ENCODE assay signal across 8 mouse cellular contexts in the genomic region with DNA sequence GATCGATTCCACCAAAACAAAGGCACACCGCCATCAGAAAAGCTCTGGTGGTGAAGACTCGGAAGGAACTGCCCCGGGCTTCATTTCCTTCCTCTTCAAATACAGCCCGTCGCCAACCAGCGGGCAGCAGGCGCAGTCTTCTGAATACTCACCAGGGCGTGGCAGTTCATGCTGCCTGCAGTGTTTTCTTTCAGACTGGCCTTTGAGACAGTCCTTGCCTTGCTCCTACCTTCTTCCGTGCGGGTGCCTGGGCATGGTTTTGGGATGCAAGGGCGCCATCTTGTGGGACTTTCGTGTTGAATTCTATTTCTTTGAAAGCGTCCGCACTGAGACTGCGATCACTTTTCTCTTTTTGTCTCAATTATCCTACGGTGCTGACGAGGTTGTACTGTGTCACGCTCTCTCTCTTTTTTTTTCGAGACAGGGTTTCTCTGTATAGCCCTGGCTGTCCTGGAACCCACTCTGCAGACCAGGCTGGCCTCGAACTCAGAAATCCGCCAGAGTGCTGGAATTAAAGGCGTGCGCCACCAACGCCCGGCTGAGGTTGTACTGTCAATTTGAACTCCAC. TPM values are rescaled to one million over a fixed set of nuclear protein-coding genes. Genes with fewer than 3 reads are reported as not detected.
A peak's percentile ranks its signal among the peaks of the same experiment; 100 is the strongest.
DNase-seq lines count a peak whose midpoint lies in the region; ATAC-seq and TF ChIP-seq lines count a peak whose summit lies in the region.

No protein-coding gene starts in this region.

- no peak overlapping the region for H3K9ac ChIP-seq in lung, postnatal 0 days (replicated peaks; ENCODE audit: low read depth)

- TF ChIP-seq CTCF in lung, postnatal 0 days (IDR thresholded peaks at IDR 0.05): peak; percentile 88

- H3K27ac ChIP-seq in lung, postnatal 0 days (ENCODE audit: low read length): 0 out of 2 replicates have a peak overlapping the region, but pooled peaks have one; percentile 6

- H3K4me3 ChIP-seq in lung, postnatal 0 days (ENCODE audit: low read depth, low read length): no peak overlapping the region

- peaks cover 2% of the 10 kb centered on the region; the same call in 1 of the 2 replicates for H3K4me1 ChIP-seq in lung, postnatal 0 days (ENCODE audit: insufficient read depth, low read depth, low read length)

- 17% methylated on average over 26 of the region's 26 CpGs for WGBS in lung, postnatal 0 days

- DNase-seq in MN1 (ENCODE audit: low spot score): peak; percentile 92
- DNase-seq in cerebellum, adult 8-10 months: peak; percentile 85
- DNase-seq in forelimb bud, embryonic 11.5 days (ENCODE audit: low read depth, low spot score): peak; percentile 82
- DNase-seq in layer of hippocampus, adult 9-11 months: peak; percentile 81
- peak; percentile 97 for DNase-seq in lung, postnatal 0 days (ENCODE audit: low spot score)
- peak; percentile 31 for DNase-seq in ovary, postnatal 10 days (ENCODE audit: low spot score)
- DNase-seq in thymus, postnatal 0 days (ENCODE audit: low spot score): peak; percentile 88

- peak overlapping the region; percentile 42 for H3K4me2 ChIP-seq in lung, postnatal 0 days (replicated peaks; ENCODE audit: low read depth, low read length)

- TF ChIP-seq EP300 in lung, postnatal 0 days (IDR thresholded peaks at IDR 0.05): peak; percentile 76

- H3K36me3 ChIP-seq in lung, postnatal 0 days (ENCODE audit: insufficient read depth, low read length): no peaks in the 10 kb centered on the region

- peak; percentile 96 to 97 for ATAC-seq in hematopoietic stem cell, adult 5-6 weeks (replicated peaks in 1 of 2; ENCODE audit: insufficient read depth in 1 of 2, low FRiP score in 2 of 2, low TSS enrichment in 1 of 2, low read depth in 1 of 2, poor library complexity in 2 of 2, severe bottlenecking in 2 of 2)
- ATAC-seq in lung, postnatal 0 days: peak; percentile 99

- H3K9me3 ChIP-seq in lung, postnatal 0 days (ENCODE audit: low read length): no peaks in the 10 kb centered on the region

- no peaks in the 10 kb centered on the region for H3K27me3 ChIP-seq in lung, postnatal 0 days (replicated peaks; ENCODE audit: insufficient read depth, low read length)

RNA-seq across cellular contexts. Expression of gene Zdhhc20, which starts 20.5 kb away (rescaled TPM):
- total RNA-seq in hematopoietic stem cell, adult 5-6 weeks (2017): 43.2 and 51.2 TPM in 2 replicates
- polyA plus RNA-seq in lung, postnatal 0 days (2015; fragmentation: Nextera tagmentation; extraction: Ambion mirVana): 57.2 and 64.6 TPM in 2 replicates
- 48.6 and 62.0 TPM in 2 replicates for polyA plus RNA-seq in thymus, postnatal 0 days (2015; fragmentation: Nextera tagmentation; extraction: Ambion mirVana)

Comparison
In these comparisons a context has a peak if more than half of its experiments do, and no peak if none do; other contexts are left out.
1. DNase-seq: peak in every context shown above with its lines; median percentile 97 in lung, postnatal 0 days; 92 in MN1; 88 in thymus, postnatal 0 days; 85 in cerebellum, adult 8-10 months; 82 in forelimb bud, embryonic 11.5 days; 81 in layer of hippocampus, adult 9-11 months; 31 in ovary, postnatal 10 days.